Mouse (Mus musculus): ENCODE measurements around the gene Adarb2. TPM values are rescaled to one million over a fixed set of nuclear protein-coding genes. Genes with fewer than 3 reads are reported as not detected.

Adarb2 gene
- polyA plus RNA-seq, 1 experiment from 2014 or later: 15.2 TPM

- Histone ChIP-seq H3K9me3 (no peaks in the 10 kb centered on the region), H3K4me3 (no peak overlapping the region), H3K27ac (replicated peaks) (peak overlapping the region; percentile 23; the same call in 1 of the 2 replicates), H3K36me3 (no peaks in the 10 kb centered on the region), H3K27me3 (no peaks in the 10 kb centered on the region), H3K4me2 (no peak overlapping the region), H3K9ac (no peak overlapping the region), H3K4me1 (replicated peaks) (peaks cover 10% of the 10 kb centered on the region)
- ATAC-seq (ENCODE audit: low read depth): no peak
- WGBS: 35% methylated on average over 9 of the region's 9 CpGs
Observed at GRCm38 (mm10) chr13:8680470-8681129, 477.9 kb downstream of the Adarb2 start.

GRCm38 (mm10) chr13:8691448-8691847 is 488.8 kb downstream of the Adarb2 start:
- Histone ChIP-seq H3K36me3 (no peaks in the 10 kb centered on the region), H3K4me1 (replicated peaks) (0 out of 2 replicates have a peak, but pooled peaks cover 4% of the 10 kb centered on the region), H3K9ac (no peak overlapping the region), H3K27me3 (no peaks in the 10 kb centered on the region), H3K27ac (replicated peaks) (no peak overlapping the region), H3K9me3 (no peaks in the 10 kb centered on the region), H3K4me2 (no peak overlapping the region), H3K4me3 (no peak overlapping the region)
- 62% methylated on average over 6 of the region's 6 CpGs for WGBS
- no peak for ATAC-seq (ENCODE audit: low read depth)

GRCm38 (mm10) chr13:8692787-8693186 is 490.1 kb downstream of the Adarb2 start:
- no peak overlapping the region for H3K4me3 ChIP-seq
- no peaks in the 10 kb centered on the region for H3K27me3 ChIP-seq
- no peaks in the 10 kb centered on the region for H3K9me3 ChIP-seq
- no peaks in the 10 kb centered on the region for H3K36me3 ChIP-seq
- no peak overlapping the region for H3K9ac ChIP-seq
- H3K27ac ChIP-seq (replicated peaks): no peak overlapping the region
- 77% methylated on average over 9 of the region's 9 CpGs for WGBS
- H3K4me1 ChIP-seq (replicated peaks): 0 out of 2 replicates have a peak, but pooled peaks cover 4% of the 10 kb centered on the region
- no peak for ATAC-seq (ENCODE audit: low read depth)
- no peak overlapping the region for H3K4me2 ChIP-seq

GRCm38 (mm10) chr13:8698451-8698850 is 495.8 kb downstream of the Adarb2 start:
- no peak overlapping the region for H3K4me2 ChIP-seq
- ATAC-seq (ENCODE audit: low read depth): no peak
- no peaks in the 10 kb centered on the region for H3K36me3 ChIP-seq
- no peaks in the 10 kb centered on the region for H3K27me3 ChIP-seq
- no peak overlapping the region for H3K9ac ChIP-seq
- H3K27ac ChIP-seq (replicated peaks): no peak overlapping the region
- H3K4me3 ChIP-seq: no peak overlapping the region
- no peaks in the 10 kb centered on the region for H3K9me3 ChIP-seq
- WGBS: 90% methylated on average over 5 of the region's 5 CpGs
- 0 out of 2 replicates have a peak, but pooled peaks cover 4% of the 10 kb centered on the region for H3K4me1 ChIP-seq (replicated peaks)

GRCm38 (mm10) chr13:8699831-8700230 is 497.2 kb downstream of the Adarb2 start:
- Histone ChIP-seq H3K27me3 (no peaks in the 10 kb centered on the region), H3K9me3 (no peaks in the 10 kb centered on the region), H3K9ac (no peak overlapping the region), H3K4me1 (replicated peaks) (no peaks in the 10 kb centered on the region), H3K4me3 (no peak overlapping the region), H3K36me3 (no peaks in the 10 kb centered on the region), H3K27ac (replicated peaks) (no peak overlapping the region), H3K4me2 (no peak overlapping the region)
- 74% methylated on average over 3 of the region's 3 CpGs for WGBS
- ATAC-seq (ENCODE audit: low read depth): no peak

GRCm38 (mm10) chr13:8700981-8701380 is 498.3 kb downstream of the Adarb2 start:
- peaks cover 6% of the 10 kb centered on the region for H3K4me1 ChIP-seq (replicated peaks)
- no peaks in the 10 kb centered on the region for H3K27me3 ChIP-seq
- 67% methylated on average over 4 of the region's 4 CpGs for WGBS
- H3K9me3 ChIP-seq: no peaks in the 10 kb centered on the region
- no peak overlapping the region for H3K27ac ChIP-seq (replicated peaks)
- no peak overlapping the region for H3K9ac ChIP-seq
- no peaks in the 10 kb centered on the region for H3K36me3 ChIP-seq
- no peak overlapping the region for H3K4me2 ChIP-seq
- no peak for ATAC-seq (ENCODE audit: low read depth)
- no peak overlapping the region for H3K4me3 ChIP-seq

GRCm38 (mm10) chr13:8705296-8705695 is 502.6 kb downstream of the Adarb2 start:
- Histone ChIP-seq H3K4me2 (no peak overlapping the region), H3K9me3 (no peaks in the 10 kb centered on the region), H3K27ac (replicated peaks) (no peak overlapping the region), H3K9ac (peak overlapping the region; percentile 26; the same call in 1 of the 2 replicates), H3K27me3 (no peaks in the 10 kb centered on the region), H3K4me3 (no peak overlapping the region), H3K4me1 (replicated peaks) (peaks cover 6% of the 10 kb centered on the region), H3K36me3 (no peaks in the 10 kb centered on the region)
- ATAC-seq (ENCODE audit: low read depth): no peak
- WGBS: 21% methylated on average over 4 of the region's 4 CpGs

GRCm38 (mm10) chr13:8713377-8713776 is 510.7 kb downstream of the Adarb2 start:
- WGBS: 88% methylated on average over 6 of the region's 6 CpGs
- no peaks in the 10 kb centered on the region for H3K27me3 ChIP-seq
- H3K4me3 ChIP-seq: no peak overlapping the region
- no peaks in the 10 kb centered on the region for H3K9me3 ChIP-seq
- H3K4me2 ChIP-seq: no peak overlapping the region
- H3K36me3 ChIP-seq: no peaks in the 10 kb centered on the region
- ATAC-seq (ENCODE audit: low read depth): no peak
- H3K27ac ChIP-seq (replicated peaks): no peak overlapping the region
- H3K9ac ChIP-seq: no peak overlapping the region
- H3K4me1 ChIP-seq (replicated peaks): no peaks in the 10 kb centered on the region

- H3K9me3 ChIP-seq: no peaks in the 10 kb centered on the region
- no peaks in the 10 kb centered on the region for H3K36me3 ChIP-seq
- peak; percentile 79 for ATAC-seq (ENCODE audit: low read depth)
- H3K9ac ChIP-seq: no peak overlapping the region
- no peak overlapping the region for H3K4me2 ChIP-seq
- WGBS: 52% methylated on average over 10 of the region's 10 CpGs
- H3K4me3 ChIP-seq: no peak overlapping the region
- H3K27me3 ChIP-seq: no peaks in the 10 kb centered on the region
- H3K4me1 ChIP-seq (replicated peaks): no peaks in the 10 kb centered on the region
- no peak overlapping the region for H3K27ac ChIP-seq (replicated peaks)
Observed at GRCm38 (mm10) chr13:8729972-8730645, 527.4 kb downstream of the Adarb2 start.

GRCm38 (mm10) chr13:8737139-8737865 is 534.6 kb downstream of the Adarb2 start:
- 62% methylated on average over 5 of the region's 5 CpGs for WGBS
- H3K27me3 ChIP-seq: no peaks in the 10 kb centered on the region
- H3K9ac ChIP-seq: no peak overlapping the region
- no peaks in the 10 kb centered on the region for H3K9me3 ChIP-seq
- no peak overlapping the region for H3K27ac ChIP-seq (replicated peaks)
- H3K36me3 ChIP-seq: no peaks in the 10 kb centered on the region
- no peaks in the 10 kb centered on the region for H3K4me1 ChIP-seq (replicated peaks)
- no peak overlapping the region for H3K4me3 ChIP-seq
- ATAC-seq (ENCODE audit: low read depth): no peak
- no peak overlapping the region for H3K4me2 ChIP-seq

GRCm38 (mm10) chr13:8742792-8743191 is 540.1 kb downstream of the Adarb2 start:
- Histone ChIP-seq H3K27me3 (no peaks in the 10 kb centered on the region), H3K4me2 (no peak overlapping the region), H3K4me3 (no peak overlapping the region), H3K9me3 (no peaks in the 10 kb centered on the region), H3K4me1 (replicated peaks) (no peaks in the 10 kb centered on the region), H3K9ac (no peak overlapping the region), H3K36me3 (no peaks in the 10 kb centered on the region), H3K27ac (replicated peaks) (no peak overlapping the region)
- ATAC-seq (ENCODE audit: low read depth): no peak
- WGBS: 95% methylated on average over 5 of the region's 5 CpGs

- Histone ChIP-seq H3K9ac (no peak overlapping the region), H3K9me3 (no peaks in the 10 kb centered on the region), H3K36me3 (no peaks in the 10 kb centered on the region), H3K27ac (replicated peaks) (no peak overlapping the region), H3K4me3 (no peak overlapping the region), H3K4me2 (no peak overlapping the region), H3K4me1 (replicated peaks) (no peaks in the 10 kb centered on the region), H3K27me3 (no peaks in the 10 kb centered on the region)
- WGBS: 63% methylated on average over 3 of the region's 3 CpGs
- no peak for ATAC-seq (ENCODE audit: low read depth)
Observed at GRCm38 (mm10) chr13:8744565-8744964, 541.9 kb downstream of the Adarb2 start.
